Mouse (Mus musculus) forebrain, embryonic 14.5 days (tissue): ENCODE data around the gene Neurog1. TPM values are rescaled to one million over a fixed set of nuclear protein-coding genes. Genes with fewer than 3 reads are reported as not detected.

ENCODE experiments used
- ATAC-seq: fragments of 200-750 bp; cut with Nextera tagmentation; 2 replicates; pipeline ENCODE4 v1.8.0; 2017; ENCODE audit warnings: mild to moderate bottlenecking, moderate library complexity
- DNase-seq: peaks from one replicate; pipeline ENCODE4 v3.0.0-alpha.2; 2015; ENCODE audit warnings: low spot score
- H3K27ac ChIP-seq: fragments of 300-500 bp; sonication (generic); 2 replicates; pipeline ENCODE4 v1.5.1; 2014; ENCODE audit warnings: low read depth, mild to moderate bottlenecking, control low read depth, low read length, moderate library complexity
- H3K27me3 ChIP-seq: fragments of 300-500 bp; sonication (generic); replicated peaks from 2 replicates; pipeline ENCODE4 v1.6.1; 2014; ENCODE audit warnings: low read length, control low read depth, mixed read lengths; ENCODE audit not compliant: control insufficient read depth, insufficient read depth
- H3K36me3 ChIP-seq: fragments of 300-500 bp; sonication (generic); 2 replicates; pipeline ENCODE4 v1.6.1; 2014; ENCODE audit warnings: low read length, control low read depth; ENCODE audit not compliant: control insufficient read depth, insufficient read depth
- H3K4me1 ChIP-seq: fragments of 300-500 bp; sonication (generic); 2 replicates; pipeline ENCODE4 v1.6.1; 2014; ENCODE audit warnings: antibody characterized with exemption, low read length, control low read depth; ENCODE audit not compliant: control insufficient read depth, insufficient read depth
- H3K4me2 ChIP-seq: fragments of 300-500 bp; sonication (generic); 2 replicates; pipeline ENCODE4 v1.6.1; 2014; ENCODE audit warnings: mild to moderate bottlenecking, control low read depth, low read length
- H3K4me3 ChIP-seq: fragments of 300-500 bp; sonication (generic); 2 replicates; pipeline ENCODE4 v1.5.1; 2014; ENCODE audit warnings: low read depth, low read length, control low read depth
- H3K9ac ChIP-seq: fragments of 300-500 bp; sonication (generic); 2 replicates; pipeline ENCODE4 v1.6.1; 2014; ENCODE audit warnings: mild to moderate bottlenecking, low read length, control low read depth, moderate library complexity
- H3K9me3 ChIP-seq: fragments of 300-500 bp; sonication (generic); replicated peaks from 2 replicates; pipeline ENCODE4 v1.6.1; 2016; ENCODE audit warnings: low read length, control low read depth, mixed read lengths; ENCODE audit not compliant: control insufficient read depth
- WGBS: fragments of 180-500 bp; shearing (Covaris S2); extraction: QIAGEN DNeasy Blood & Tissue Kit; methylation state at CpG from one replicate; pipeline ENCODE4 v1.1.7; 2014; 5-methylcytosine and 5-hydroxymethylcytosine counted together
- polyA plus RNA-seq: library from polyadenylated mRNA; unstranded; fragments of >200 nt; fragmentation: Nextera tagmentation; extraction: Ambion mirVana; gene quantifications from 2 replicates; pipeline ENCODE4 v1.2.1, GENCODE M21; 2014

The Neurog1 gene
- polyA plus RNA-seq, 1 experiment from 2014 or later: 4.3 TPM

DNA sequence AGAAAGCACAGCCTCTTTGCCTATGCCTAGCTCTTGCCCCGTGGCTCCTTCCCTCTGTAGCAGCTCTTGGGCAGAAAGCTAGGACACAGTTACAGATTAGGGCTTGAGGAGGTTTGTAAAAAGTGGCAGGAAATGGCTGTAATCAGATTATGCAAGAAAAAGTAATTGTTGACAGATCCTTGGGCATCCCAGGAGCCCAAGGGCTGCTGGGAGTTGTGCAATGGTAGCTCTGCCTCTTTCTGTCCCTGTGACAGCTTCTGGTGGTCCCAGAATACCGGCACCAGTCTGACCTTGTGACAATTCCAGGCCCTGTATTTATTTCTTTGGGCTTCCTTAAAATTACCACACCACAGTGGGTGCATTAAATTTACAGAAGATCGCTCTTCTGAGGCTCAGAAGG lies 1.4 kb upstream of the Neurog1 start:
- no peak overlapping the region for H3K4me3 ChIP-seq
- peaks cover 86% of the 10 kb centered on the region for H3K27me3 ChIP-seq
- peaks cover 15% of the 10 kb centered on the region; the same call in 1 of the 2 replicates for H3K4me1 ChIP-seq
- 21% methylated on average over 3 of the region's 3 CpGs for WGBS
- H3K9me3 ChIP-seq: no peaks in the 10 kb centered on the region
- ATAC-seq (no peak), DNase-seq (no peak)
- H3K4me2 ChIP-seq: no peak overlapping the region
- no peaks in the 10 kb centered on the region for H3K36me3 ChIP-seq
- H3K9ac ChIP-seq: no peak overlapping the region
- no peak overlapping the region for H3K27ac ChIP-seq

DNA sequence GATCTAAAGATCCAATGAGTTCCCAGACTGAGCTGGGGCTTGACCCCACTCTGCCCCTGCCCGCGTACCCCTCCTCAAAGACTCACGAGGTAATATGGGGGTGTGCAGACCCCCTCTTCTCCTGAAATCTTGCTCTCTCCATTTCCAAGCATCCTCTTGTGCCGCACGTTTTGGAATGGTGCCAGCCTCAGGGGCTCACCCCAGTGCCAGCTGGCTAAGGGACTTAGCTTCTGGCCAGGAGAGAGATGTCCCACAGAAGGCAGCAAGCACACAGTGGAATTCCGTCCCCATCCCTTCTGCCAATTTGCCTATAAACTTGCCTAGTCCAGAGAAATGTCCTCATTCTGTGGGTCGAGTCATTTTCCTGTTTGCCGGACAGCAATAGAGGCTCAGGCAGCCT lies 820 bp upstream of the Neurog1 start:
- Histone ChIP-seq H3K9me3 (no peaks in the 10 kb centered on the region), H3K27me3 (peaks cover 92% of the 10 kb centered on the region), H3K4me1 (peaks cover 15% of the 10 kb centered on the region; the same call in 1 of the 2 replicates), H3K4me3 (peak overlapping the region; percentile 33; the same call in 1 of the 2 replicates), H3K4me2 (peak overlapping the region; percentile 63), H3K9ac (peak overlapping the region; percentile 45; the same call in 1 of the 2 replicates), H3K36me3 (no peaks in the 10 kb centered on the region), H3K27ac (no peak overlapping the region)
- ATAC-seq (peak; percentile 33; the same call in 1 of the 2 replicates), DNase-seq (peak; percentile 56)
- 11% methylated on average over 8 of the region's 8 CpGs for whole genome bisulfite sequencing

DNA sequence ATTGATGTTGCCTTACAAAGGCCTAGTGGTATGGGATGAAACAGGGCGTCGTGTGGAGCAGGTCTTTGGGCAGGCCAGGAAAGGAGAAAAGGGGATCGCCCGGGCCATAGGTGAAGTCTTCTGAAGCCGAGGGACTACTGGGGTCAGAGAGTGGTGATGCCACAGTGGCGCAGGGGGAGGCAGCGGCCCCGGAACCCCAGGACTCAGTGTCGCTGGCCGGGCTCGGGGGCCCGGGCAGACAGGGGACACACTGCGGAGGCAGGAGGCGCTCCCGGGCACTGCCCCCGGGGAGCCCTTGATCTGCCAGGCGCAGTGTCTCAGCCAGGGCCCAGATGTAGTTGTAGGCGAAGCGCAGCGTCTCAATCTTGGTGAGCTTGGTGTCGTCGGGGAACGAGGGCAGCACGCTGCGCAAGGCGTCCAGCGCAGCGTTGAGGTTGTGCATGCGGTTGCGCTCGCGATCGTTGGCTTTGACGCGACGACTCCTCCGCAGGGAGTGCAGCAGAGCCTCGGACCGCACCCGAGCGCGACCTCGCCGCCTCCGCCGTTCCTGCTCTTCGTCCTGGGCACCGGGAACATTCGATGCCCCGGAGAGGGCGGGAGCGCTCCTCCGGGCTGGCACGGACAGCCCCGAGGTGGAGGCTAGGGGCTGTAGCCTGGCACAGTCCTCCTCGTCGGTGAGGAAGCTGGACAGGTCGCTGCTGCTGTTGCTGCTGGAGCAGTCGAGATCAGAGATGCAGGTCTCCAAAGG lies 613 bp downstream of the Neurog1 start:
- WGBS: under 1% methylated on average over 59 of the region's 59 CpGs
- peak overlapping the region; percentile 33; the same call in 1 of the 2 replicates for H3K27ac ChIP-seq
- H3K9me3 ChIP-seq: no peaks in the 10 kb centered on the region
- ATAC-seq (peak; percentile 10), DNase-seq (no peak)
- no peaks in the 10 kb centered on the region for H3K36me3 ChIP-seq
- H3K4me2 ChIP-seq: peak overlapping the region; percentile 63
- peak overlapping the region; percentile 45; the same call in 1 of the 2 replicates for H3K9ac ChIP-seq
- peaks cover 94% of the 10 kb centered on the region for H3K27me3 ChIP-seq
- peaks cover 13% of the 10 kb centered on the region; the same call in 1 of the 2 replicates for H3K4me1 ChIP-seq
- H3K4me3 ChIP-seq: peak overlapping the region; percentile 33

DNA sequence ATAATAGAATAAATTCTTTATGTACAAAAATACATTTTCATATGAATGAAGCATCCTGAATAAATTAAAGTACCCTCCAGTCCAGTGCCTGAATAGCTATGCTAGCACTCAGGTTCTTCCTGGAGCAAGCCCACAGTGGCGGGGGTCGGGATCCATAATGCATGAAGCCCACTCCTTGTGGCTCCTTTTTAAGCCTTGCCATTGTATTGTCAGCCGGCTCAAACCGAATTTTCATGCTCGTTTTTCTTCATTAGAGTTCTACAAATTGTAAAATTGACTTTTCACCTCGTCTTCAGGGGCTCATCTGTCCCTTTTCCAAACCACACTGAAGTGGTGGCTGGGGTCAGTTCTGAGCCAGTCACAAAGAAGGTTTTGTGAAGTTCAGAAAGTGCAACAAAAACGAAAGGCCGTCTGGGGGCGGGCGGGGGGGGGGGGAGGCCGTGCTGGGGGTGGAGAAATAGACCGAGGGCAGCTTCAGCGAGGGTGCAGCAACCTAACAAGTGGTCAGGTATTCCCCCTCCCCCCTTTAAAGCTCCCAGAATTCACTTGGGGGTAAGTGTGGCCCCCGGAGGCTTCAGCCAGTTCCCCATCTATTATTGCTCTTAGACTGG lies 1.3 kb downstream of the Neurog1 start:
- ATAC-seq (no peak), DNase-seq (no peak)
- no peaks in the 10 kb centered on the region for H3K36me3 ChIP-seq
- peaks cover 91% of the 10 kb centered on the region for H3K27me3 ChIP-seq
- H3K4me1 ChIP-seq: peaks cover 13% of the 10 kb centered on the region; the same call in 1 of the 2 replicates
- no peaks in the 10 kb centered on the region for H3K9me3 ChIP-seq
- 3% methylated on average over 14 of the region's 14 CpGs for WGBS
- 0 out of 2 replicates have a peak overlapping the region, but pooled peaks have one; percentile 45 for H3K9ac ChIP-seq
- H3K4me2 ChIP-seq: peak overlapping the region; percentile 63; the same call in 1 of the 2 replicates
- H3K4me3 ChIP-seq: peak overlapping the region; percentile 33
- no peak overlapping the region for H3K27ac ChIP-seq

DNA sequence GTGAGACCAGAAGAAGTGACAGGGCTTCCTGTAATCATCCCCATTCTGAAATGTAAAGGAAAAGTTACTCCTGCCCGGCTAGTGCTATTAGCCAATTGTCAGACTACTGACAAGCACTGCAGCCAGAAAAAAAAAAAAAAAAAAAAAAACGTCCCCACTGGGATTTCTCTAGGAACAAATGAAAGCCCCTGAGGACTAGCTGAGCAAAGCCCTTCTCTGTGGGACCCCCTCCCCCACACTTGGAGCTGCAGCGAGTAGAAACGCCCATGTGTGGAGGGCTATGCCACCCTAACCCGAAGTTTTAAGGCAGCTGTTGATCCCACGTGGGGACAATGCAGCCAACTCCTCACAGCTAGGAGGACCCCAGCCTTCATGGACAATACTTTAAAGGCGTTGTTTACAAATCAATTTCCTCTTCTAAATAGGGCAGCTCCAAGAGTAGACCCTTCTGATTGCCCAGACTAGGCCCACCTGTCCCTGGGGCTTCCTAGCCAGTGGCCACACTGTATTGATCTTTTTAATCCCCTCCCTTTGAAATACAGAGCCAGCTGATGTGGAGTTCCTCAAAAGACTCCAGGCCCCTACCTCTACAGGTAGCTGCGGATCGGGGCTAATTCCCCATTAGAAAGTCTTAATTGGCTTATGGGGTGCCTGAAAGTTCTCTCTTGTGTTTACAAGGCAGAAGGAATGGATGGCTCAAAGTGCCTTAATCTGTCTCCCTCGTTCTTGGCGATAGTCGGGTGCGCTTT lies 2.2 kb downstream of the Neurog1 start:
- Histone ChIP-seq H3K9me3 (no peaks in the 10 kb centered on the region), H3K9ac (no peak overlapping the region), H3K4me1 (peaks cover 13% of the 10 kb centered on the region; the same call in 1 of the 2 replicates), H3K4me3 (no peak overlapping the region), H3K36me3 (no peaks in the 10 kb centered on the region), H3K27me3 (peaks cover 82% of the 10 kb centered on the region), H3K4me2 (no peak overlapping the region; the same call in 1 of the 2 replicates), H3K27ac (no peak overlapping the region)
- WGBS: under 1% methylated on average over 13 of the region's 13 CpGs
- DNase-seq: no peak
- ATAC-seq: no peak

DNA sequence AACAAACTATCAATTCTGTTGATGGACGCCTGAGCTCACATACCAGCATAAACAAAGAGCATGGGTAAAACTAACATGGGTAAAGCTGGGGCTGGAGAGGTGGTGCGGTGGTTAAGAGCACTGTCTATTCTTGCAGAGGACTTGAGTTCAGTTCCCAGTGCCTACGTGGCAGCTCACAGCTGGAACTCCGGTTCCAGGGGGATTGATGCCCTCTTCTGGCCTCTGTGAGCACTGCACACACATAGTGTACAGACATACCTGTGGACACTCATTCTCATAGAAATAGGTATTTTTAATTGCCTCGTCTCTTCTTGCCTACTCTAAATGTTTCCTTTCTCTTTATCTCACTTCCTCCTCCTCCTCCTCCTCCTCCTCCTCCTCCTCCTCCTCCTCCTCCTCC lies 8.9 kb downstream of the Neurog1 start:
- ATAC-seq (no peak), DNase-seq (no peak)
- H3K4me3 ChIP-seq: no peak overlapping the region
- H3K4me2 ChIP-seq: no peak overlapping the region
- no peaks in the 10 kb centered on the region for H3K36me3 ChIP-seq
- H3K9me3 ChIP-seq: no peaks in the 10 kb centered on the region
- peaks cover 8% of the 10 kb centered on the region for H3K4me1 ChIP-seq
- WGBS: 83% methylated on average over 5 of the region's 5 CpGs
- H3K9ac ChIP-seq: no peak overlapping the region
- no peak overlapping the region for H3K27ac ChIP-seq
- H3K27me3 ChIP-seq: peaks cover 18% of the 10 kb centered on the region

DNA sequence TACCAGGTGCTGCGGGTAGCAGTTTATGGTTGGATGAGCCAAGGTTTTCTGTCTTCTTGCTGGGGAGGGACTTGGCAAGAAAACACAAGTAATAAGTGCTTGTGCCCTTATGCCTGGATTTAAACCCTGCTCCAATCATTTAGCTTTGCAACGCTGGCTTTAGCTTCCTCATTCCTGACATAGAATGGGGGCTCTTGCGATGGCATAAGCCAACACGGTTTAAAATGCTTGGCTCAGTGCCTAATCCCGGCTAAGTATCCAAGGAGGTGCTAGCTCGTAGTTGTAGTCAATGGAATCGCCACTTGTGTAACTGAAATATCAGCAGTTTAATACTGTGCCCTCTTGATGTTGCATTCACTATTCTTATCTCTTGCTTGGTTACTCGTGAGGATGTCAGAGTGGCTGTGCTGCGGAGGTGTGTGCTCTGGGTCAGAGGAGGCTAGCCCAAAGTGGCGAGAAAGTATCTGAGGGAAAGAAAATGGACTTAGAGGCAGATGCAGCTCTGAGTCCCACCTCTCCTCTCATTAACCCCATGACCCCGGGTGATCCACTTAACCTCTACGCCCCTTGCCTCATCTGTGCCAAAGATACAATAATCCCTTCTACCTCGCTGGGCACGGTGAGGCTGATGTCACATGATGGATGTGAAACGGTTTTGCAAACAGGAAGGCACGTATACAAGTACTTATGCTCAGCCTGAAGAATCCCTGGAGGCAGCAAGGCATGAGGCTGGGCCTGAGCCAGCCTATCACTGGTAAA lies 11.8 kb downstream of the Neurog1 start:
- Histone ChIP-seq H3K4me1 (peaks cover 8% of the 10 kb centered on the region), H3K27ac (no peak overlapping the region), H3K9ac (no peak overlapping the region), H3K4me2 (no peak overlapping the region), H3K4me3 (no peak overlapping the region), H3K36me3 (no peaks in the 10 kb centered on the region), H3K27me3 (no peaks in the 10 kb centered on the region), H3K9me3 (no peaks in the 10 kb centered on the region)
- 25% methylated on average over 16 of the region's 16 CpGs for WGBS
- ATAC-seq (no peak), DNase-seq (peak; percentile 65)

DNA sequence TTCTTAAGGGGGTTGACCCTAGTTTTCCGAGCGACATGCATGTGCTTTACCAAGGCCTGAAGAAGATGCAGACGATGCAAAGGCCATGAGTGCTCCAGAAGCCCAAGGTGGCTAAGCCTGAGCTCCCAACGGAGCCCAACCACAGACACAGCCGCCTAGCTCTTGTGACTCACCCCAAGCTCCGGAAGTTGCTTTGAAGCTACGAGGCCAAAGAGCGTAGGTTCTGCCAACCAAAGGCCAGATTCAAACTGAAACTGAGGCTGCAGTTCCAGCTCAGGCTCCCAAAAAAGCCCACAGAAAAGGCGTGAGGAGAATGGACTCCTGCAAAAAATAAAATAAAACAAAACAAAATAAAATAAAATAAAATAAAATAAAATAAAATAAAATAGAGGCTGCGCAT lies 14.1 kb downstream of the Neurog1 start:
- Histone ChIP-seq H3K27ac (no peak overlapping the region), H3K9me3 (no peaks in the 10 kb centered on the region)

More for the DNA sequence above, 14.1 kb downstream of the Neurog1 start:
- Histone ChIP-seq H3K4me3 (no peak overlapping the region), H3K4me2 (no peak overlapping the region), H3K27me3 (no peaks in the 10 kb centered on the region; the same call in 1 of the 2 replicates), H3K36me3 (no peaks in the 10 kb centered on the region), H3K9ac (no peak overlapping the region), H3K4me1 (peaks cover 8% of the 10 kb centered on the region)
- no peak for ATAC-seq
- no peak for DNase-seq
- WGBS: 88% methylated on average over 10 of the region's 10 CpGs
